Mouse (Mus musculus): ENCODE measurements around the gene Has1.
"Not testable (repeated sequence)": the region's sequence is repeated elsewhere in the genome, so short reads cannot be mapped to it uniquely, and the experiment has no call there.

Gene Has1

GRCm38 (mm10) chr17:17855064-17855838 lies at the start of gene Has1:
Gene Has1, minus strand, starts transcription at chr17:17855205.
- DNase-seq, result no peak

GRCm38 (mm10) chr17:17900768-17901167 lies 45.8 kb upstream of the Has1 start:
- DNase-seq, result no peak

- DNase-seq, result peak; percentile 22 to 25
Measured at GRCm38 (mm10) chr17:17899268-17899667, 44.3 kb upstream of the Has1 start.

- peak; percentile 67 to 68 for DNase-seq
Measured at GRCm38 (mm10) chr17:17896039-17896438, 41.0 kb upstream of the Has1 start.

GRCm38 (mm10) chr17:17889732-17890425 lies 34.9 kb upstream of the Has1 start:
- DNase-seq, result no peak

- no peak for DNase-seq
Measured at GRCm38 (mm10) chr17:17887774-17888248, 32.8 kb upstream of the Has1 start, which contains the start of the genes Fpr2 and Fpr3. Gene Fpr2, plus strand, starts transcription at chr17:17887824. Gene Fpr3, plus strand, starts transcription at chr17:17887852.

GRCm38 (mm10) chr17:17883840-17884239 lies 28.8 kb upstream of the Has1 start, which contains the start of gene Fpr1:
Gene Fpr1, minus strand, starts transcription at chr17:17883940.
- DNase-seq, result no peak

- no peak for DNase-seq
Measured at GRCm38 (mm10) chr17:17882672-17883071, 27.7 kb upstream of the Has1 start.

GRCm38 (mm10) chr17:17879347-17879746 lies 24.3 kb upstream of the Has1 start:
- DNase-seq, result no peak

GRCm38 (mm10) chr17:17871697-17872096 lies 16.7 kb upstream of the Has1 start:
- DNase-seq, result no peak

- no peak for DNase-seq
Measured at GRCm38 (mm10) chr17:17870892-17871550, 16.0 kb upstream of the Has1 start.

GRCm38 (mm10) chr17:17866801-17867469 lies 11.9 kb upstream of the Has1 start:
- DNase-seq, result no peak

GRCm38 (mm10) chr17:17865168-17865567 lies 10.2 kb upstream of the Has1 start:
- DNase-seq, result no peak

- DNase-seq, result no peak
Measured at GRCm38 (mm10) chr17:17862360-17862759, 7.4 kb upstream of the Has1 start.

- no peak for DNase-seq
Measured at GRCm38 (mm10) chr17:17860110-17860509, 5.1 kb upstream of the Has1 start.

- no peak for DNase-seq
Measured at GRCm38 (mm10) chr17:17857446-17857845, 2.4 kb upstream of the Has1 start.

GRCm38 (mm10) chr17:17856612-17857011 lies 1.6 kb upstream of the Has1 start:
- DNase-seq, result no peak

GRCm38 (mm10) chr17:17849906-17850712 lies 4.9 kb downstream of the Has1 start:
- DNase-seq, result no peak

GRCm38 (mm10) chr17:17848988-17849387 lies 6.0 kb downstream of the Has1 start:
- no peak for DNase-seq

- DNase-seq, result peak in 1 of 2 experiments; percentile 40
Measured at GRCm38 (mm10) chr17:17845187-17846027, 9.6 kb downstream of the Has1 start.

GRCm38 (mm10) chr17:17844606-17845005 lies 10.4 kb downstream of the Has1 start:
- not testable (repeated sequence) for DNase-seq

All from cerebellum, postnatal 14 days (tissue).